ENCODE assay signal across 1 mouse cellular context in the genomic region with DNA sequence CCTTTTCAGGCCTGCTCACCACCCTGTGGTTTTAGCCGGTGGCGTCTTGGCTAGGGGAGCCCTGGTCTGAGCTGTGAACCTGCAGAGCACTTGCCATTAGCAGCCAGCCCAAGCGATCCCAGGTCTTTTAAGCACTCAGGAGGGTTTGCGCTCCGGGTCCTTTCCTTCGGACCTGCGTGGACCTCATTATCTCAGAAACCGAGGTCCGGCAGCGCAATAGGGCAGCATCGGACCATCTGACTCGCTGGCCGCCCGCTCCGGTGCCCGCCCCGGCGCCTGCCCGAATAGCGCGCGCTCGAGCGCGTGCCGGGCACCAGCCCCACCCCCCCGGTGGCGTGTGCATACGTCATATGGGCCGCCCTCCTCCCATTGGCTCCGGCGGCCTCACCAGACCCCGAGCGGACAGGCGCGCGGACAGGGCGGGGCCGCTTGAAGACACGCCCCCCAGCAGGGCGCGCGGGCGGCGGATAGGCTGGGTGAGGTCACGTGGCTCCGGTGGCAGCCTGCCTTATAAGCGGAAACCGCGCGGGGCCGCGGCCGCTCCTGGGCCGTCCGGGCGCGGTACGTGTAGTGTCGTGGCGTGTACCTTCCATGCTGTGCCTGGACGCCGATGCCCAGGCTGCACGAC.
TF ChIP-seq lines count a peak whose summit lies in the region.

Insig1 (plus strand) TSS at position 536 of the 628 bp plus-strand sequence.

TF ChIP-seq in MEL, 35 proteins besides CTCF, POLR2A, EP300 and RAD21 (continued from another document):
- TF ChIP-seq USF1 (IDR thresholded peaks at IDR 0.05; ENCODE audit: low read depth, low read length) (peak; percentile 97), SIN3A (IDR thresholded peaks at IDR 0.05; ENCODE audit: low read length) (peak; percentile 78), ETS1 (IDR thresholded peaks at IDR 0.05; ENCODE audit: low read depth, low read length) (peak; percentile 24; the same call in 1 of the 2 replicates)
